ENCODE assay signal across 9 mouse cellular contexts in genomic region chr9:35282006-35282850, GRCm38 (mm10). TPM values are rescaled to one million over a fixed set of nuclear protein-coding genes. Genes with fewer than 3 reads are reported as not detected.
DNase-seq lines count a peak whose midpoint lies in the region; ATAC-seq lines count a peak whose summit lies in the region.
"Had no signal": no experiment of that assay in that cellular context is flagged by ENCODE, and none has a peak within 500 bp of the region (broad histone marks: within the 10 kb centered on the region; RNA-seq: fewer than 3 reads in every experiment).

No protein-coding gene starts in this region.

- H3K4me3 ChIP-seq in embryonic facial prominence, embryonic 11.5 days (ENCODE audit: low read depth, low read length), result no peak overlapping the region
- H3K4me3 ChIP-seq in stomach, embryonic 16.5 days (replicated peaks; ENCODE audit: low read length), result no peak overlapping the region
- H3K4me3 ChIP-seq: neural tube, embryonic 12.5 days had no signal

- no peak for ATAC-seq in embryonic facial prominence, embryonic 11.5 days (replicated peaks; ENCODE audit: insufficient number of reproducible peaks, low FRiP score, low TSS enrichment, low read depth)
- peak; percentile 14; the same call in 1 of the 2 replicates for ATAC-seq in stomach, embryonic 16.5 days (ENCODE audit: insufficient read depth, low FRiP score)

- H3K27me3 ChIP-seq in embryonic facial prominence, embryonic 11.5 days (ENCODE audit: control insufficient read depth, insufficient read depth, low read length), result no peaks in the 10 kb centered on the region
- H3K27me3 ChIP-seq in stomach, embryonic 16.5 days (ENCODE audit: control insufficient read depth, insufficient read depth, low read length), result no peaks in the 10 kb centered on the region

- H3K9ac ChIP-seq in embryonic facial prominence, embryonic 11.5 days (replicated peaks; ENCODE audit: low read length), result no peak overlapping the region
- H3K9ac ChIP-seq in stomach, embryonic 16.5 days (ENCODE audit: low read length), result 0 out of 2 replicates have a peak overlapping the region, but pooled peaks have one; percentile 46
- H3K9ac ChIP-seq: neural tube, embryonic 12.5 days had no signal

- WGBS in embryonic facial prominence, embryonic 11.5 days, result 16% methylated on average over 5 of the region's 5 CpGs
- 15% methylated on average over 5 of the region's 5 CpGs for WGBS in stomach, embryonic 16.5 days

- no peaks in the 10 kb centered on the region for H3K9me3 ChIP-seq in embryonic facial prominence, embryonic 11.5 days (replicated peaks; ENCODE audit: control insufficient read depth, low read length)
- H3K9me3 ChIP-seq in stomach, embryonic 16.5 days (replicated peaks; ENCODE audit: control insufficient read depth, low read length), result no peaks in the 10 kb centered on the region
- H3K9me3 ChIP-seq: neural tube, embryonic 12.5 days had no signal

- H3K4me2 ChIP-seq in embryonic facial prominence, embryonic 11.5 days (ENCODE audit: low read depth, low read length), result no peak overlapping the region
- no peak overlapping the region for H3K4me2 ChIP-seq in stomach, embryonic 16.5 days (ENCODE audit: low read depth, low read length)
- H3K4me2 ChIP-seq: neural tube, embryonic 12.5 days had no signal

- peak; percentile 55 for DNase-seq in right cerebral cortex, adult 18-20 months
- DNase-seq in right cerebral cortex, postnatal 36 days (ENCODE audit: low spot score in 2 of 2), result no peak
- DNase-seq in adrenal gland, adult 8-10 months, result peak; percentile 18
- peak; percentile 82 for DNase-seq in embryonic facial prominence, embryonic 11.5 days (ENCODE audit: low spot score)
- peak; percentile 61 to 71 for DNase-seq in heart, postnatal 14 days
- peak; percentile 67 to 81 for DNase-seq in layer of hippocampus, postnatal 14 days (ENCODE audit: low spot score in 2 of 2)
- DNase-seq in mesoderm, embryonic 11.5 days (ENCODE audit: low read depth, low spot score), result peak; percentile 85

- H3K36me3 ChIP-seq in embryonic facial prominence, embryonic 11.5 days (replicated peaks; ENCODE audit: control insufficient read depth, insufficient read depth, low read depth, low read length), result peaks cover 2% of the 10 kb centered on the region; the same call in 1 of the 2 replicates
- H3K36me3 ChIP-seq in stomach, embryonic 16.5 days (ENCODE audit: control insufficient read depth, insufficient read depth, low read length), result no peaks in the 10 kb centered on the region

- intact Hi-C loops in heart, postnatal 14 days (cut with DNase I), result loop anchor here (1.0 to 5.0 kb wide), 3 partner anchors 140 to 259 kb away; partner anchors contain the start of gene Cdon

- peaks cover 4% of the 10 kb centered on the region; the same call in 1 of the 2 replicates for H3K4me1 ChIP-seq in embryonic facial prominence, embryonic 11.5 days (ENCODE audit: control insufficient read depth, insufficient read depth, low read length)
- H3K4me1 ChIP-seq in stomach, embryonic 16.5 days (ENCODE audit: control insufficient read depth, insufficient read depth, low read length), result peaks cover 4% of the 10 kb centered on the region

- H3K27ac ChIP-seq in embryonic facial prominence, embryonic 11.5 days (replicated peaks; ENCODE audit: low read depth, low read length), result no peak overlapping the region
- H3K27ac ChIP-seq in stomach, embryonic 16.5 days (ENCODE audit: low read length), result no peak overlapping the region
- H3K27ac ChIP-seq: neural tube, embryonic 12.5 days had no signal

RNA-seq across cellular contexts. Expression of gene Rpusd4, which starts 14.6 kb away (rescaled TPM):
- 10 to 100 TPM; 20.4 to 26.9 (median 22.4) TPM for total RNA-seq in adrenal gland, adult 8-10 months (2022)
- polyA plus RNA-seq in embryonic facial prominence, embryonic 11.5 days (2014; fragmentation: Nextera tagmentation; extraction: Ambion mirVana), result 36.6 and 40.8 TPM in 2 replicates
- total RNA-seq in heart, postnatal 14 days (2021), result 10 to 100 TPM; 10.8 to 10.9 TPM
- total RNA-seq in layer of hippocampus, postnatal 14 days (2021), result 10 to 100 TPM; 10.1 to 10.9 TPM
- 24.5 and 25.8 TPM in 2 replicates for polyA plus RNA-seq in stomach, embryonic 16.5 days (2015; fragmentation: Nextera tagmentation; extraction: Ambion mirVana)

RNA-seq across cellular contexts. Expression of gene Fam118b, which starts 14.6 kb away (rescaled TPM):
- total RNA-seq in adrenal gland, adult 8-10 months (2022), result 10 to 100 TPM in 3 of 4 experiments, 1 to 10 TPM in 1; 9.5 to 18.4 (median 15.5) TPM
- polyA plus RNA-seq in embryonic facial prominence, embryonic 11.5 days (2014; fragmentation: Nextera tagmentation; extraction: Ambion mirVana), result 69.8 and 75.0 TPM in 2 replicates
- total RNA-seq in heart, postnatal 14 days (2021), result 10 to 100 TPM; 15.4 to 16.8 TPM
- total RNA-seq in layer of hippocampus, postnatal 14 days (2021), result 10 to 100 TPM; 24.5 to 28.6 TPM
- polyA plus RNA-seq in stomach, embryonic 16.5 days (2015; fragmentation: Nextera tagmentation; extraction: Ambion mirVana), result 32.5 and 34.1 TPM in 2 replicates

Comparison
In these comparisons a context has a peak if more than half of its experiments do, and no peak if none do; other contexts are left out.
1. DNase-seq: peak in right cerebral cortex, adult 18-20 months (single experiment), adrenal gland, adult 8-10 months (single experiment), embryonic facial prominence, embryonic 11.5 days (single experiment), heart, postnatal 14 days (2 of 2), layer of hippocampus, postnatal 14 days (2 of 2) and mesoderm, embryonic 11.5 days (single experiment); none in right cerebral cortex, postnatal 36 days (0 of 2).